Mouse (Mus musculus): ENCODE data around the gene Nr4a1. TPM values are rescaled to one million over a fixed set of nuclear protein-coding genes. Genes with fewer than 3 reads are reported as not detected.

Gene Nr4a1
- polyA plus RNA-seq, 1 experiment: 31.9 TPM

- H3K36me3 ChIP-seq (ENCODE audit: control insufficient read depth, insufficient read depth, low read length, poor library complexity, severe bottlenecking): peaks cover 8% of the 10 kb centered on the region; the same call in 1 of the 2 replicates
- H3K4me3 ChIP-seq (ENCODE audit: low read depth, low read length): no peak overlapping the region
- H3K9me3 ChIP-seq (replicated peaks; ENCODE audit: control insufficient read depth, insufficient read depth, low read length, poor library complexity, severe bottlenecking): no peaks in the 10 kb centered on the region
- H3K27me3 ChIP-seq (ENCODE audit: control insufficient read depth, insufficient read depth, low read length, poor library complexity, severe bottlenecking): no peaks in the 10 kb centered on the region
- no peak overlapping the region for H3K27ac ChIP-seq (ENCODE audit: insufficient read depth, low read length)
- H3K4me1 ChIP-seq (ENCODE audit: control insufficient read depth, insufficient read depth, low read length): no peaks in the 10 kb centered on the region
- no peak for TF ChIP-seq CTCF (IDR thresholded peaks at IDR 0.05; ENCODE audit: low read depth, low read length)
- no peak for TF ChIP-seq EP300 (IDR thresholded peaks at IDR 0.05; ENCODE audit: insufficient read depth, low read depth, low read length)
- TF ChIP-seq POLR2A (IDR thresholded peaks at IDR 0.05; ENCODE audit: insufficient read depth, low read length): no peak
- H3K9ac ChIP-seq (ENCODE audit: low read depth, poor library complexity, severe bottlenecking): no peak overlapping the region
These were observed 41.0 kb downstream of the Nr4a1 start for GRCm38 (mm10) chr15:101295106-101295505.

GRCm38 (mm10) chr15:101295616-101296015 is 41.5 kb downstream of the Nr4a1 start:
- H3K27ac ChIP-seq (ENCODE audit: insufficient read depth, low read length): no peak overlapping the region
- TF ChIP-seq EP300 (IDR thresholded peaks at IDR 0.05; ENCODE audit: insufficient read depth, low read depth, low read length) (no peak), CTCF (IDR thresholded peaks at IDR 0.05; ENCODE audit: low read depth, low read length) (no peak), POLR2A (IDR thresholded peaks at IDR 0.05; ENCODE audit: insufficient read depth, low read length) (no peak)
- no peaks in the 10 kb centered on the region for H3K4me1 ChIP-seq (ENCODE audit: control insufficient read depth, insufficient read depth, low read length)

GRCm38 (mm10) chr15:101296091-101296490 is 42.0 kb downstream of the Nr4a1 start:
- H3K9ac ChIP-seq (ENCODE audit: low read depth, poor library complexity, severe bottlenecking): no peak overlapping the region
- H3K27ac ChIP-seq (ENCODE audit: insufficient read depth, low read length): no peak overlapping the region
- H3K27me3 ChIP-seq (ENCODE audit: control insufficient read depth, insufficient read depth, low read length, poor library complexity, severe bottlenecking): no peaks in the 10 kb centered on the region
- no peak overlapping the region for H3K4me3 ChIP-seq (ENCODE audit: low read depth, low read length)
- TF ChIP-seq CTCF (IDR thresholded peaks at IDR 0.05; ENCODE audit: low read depth, low read length): no peak
- H3K9me3 ChIP-seq (replicated peaks; ENCODE audit: control insufficient read depth, insufficient read depth, low read length, poor library complexity, severe bottlenecking): no peaks in the 10 kb centered on the region
- H3K4me1 ChIP-seq (ENCODE audit: control insufficient read depth, insufficient read depth, low read length): no peaks in the 10 kb centered on the region
- H3K36me3 ChIP-seq (ENCODE audit: control insufficient read depth, insufficient read depth, low read length, poor library complexity, severe bottlenecking): 0 out of 2 replicates have a peak, but pooled peaks cover under 1% of the 10 kb centered on the region

More at GRCm38 (mm10) chr15:101295616-101296015, 41.5 kb downstream of the Nr4a1 start:
- Histone ChIP-seq H3K9me3 (replicated peaks; ENCODE audit: control insufficient read depth, insufficient read depth, low read length, poor library complexity, severe bottlenecking) (no peaks in the 10 kb centered on the region), H3K36me3 (ENCODE audit: control insufficient read depth, insufficient read depth, low read length, poor library complexity, severe bottlenecking) (peaks cover 5% of the 10 kb centered on the region; the same call in 1 of the 2 replicates), H3K9ac (ENCODE audit: low read depth, poor library complexity, severe bottlenecking) (no peak overlapping the region), H3K27me3 (ENCODE audit: control insufficient read depth, insufficient read depth, low read length, poor library complexity, severe bottlenecking) (no peaks in the 10 kb centered on the region), H3K4me3 (ENCODE audit: low read depth, low read length) (no peak overlapping the region)

- no peaks in the 10 kb centered on the region for H3K27me3 ChIP-seq (ENCODE audit: control insufficient read depth, insufficient read depth, low read length, poor library complexity, severe bottlenecking)
- H3K9me3 ChIP-seq (replicated peaks; ENCODE audit: control insufficient read depth, insufficient read depth, low read length, poor library complexity, severe bottlenecking): no peaks in the 10 kb centered on the region
- TF ChIP-seq POLR2A (IDR thresholded peaks at IDR 0.05; ENCODE audit: insufficient read depth, low read length) (no peak), CTCF (IDR thresholded peaks at IDR 0.05; ENCODE audit: low read depth, low read length) (no peak), EP300 (IDR thresholded peaks at IDR 0.05; ENCODE audit: insufficient read depth, low read depth, low read length) (no peak)
- no peak overlapping the region for H3K4me3 ChIP-seq (ENCODE audit: low read depth, low read length)
- H3K27ac ChIP-seq (ENCODE audit: insufficient read depth, low read length): no peak overlapping the region
- H3K36me3 ChIP-seq (ENCODE audit: control insufficient read depth, insufficient read depth, low read length, poor library complexity, severe bottlenecking): no peaks in the 10 kb centered on the region
- no peaks in the 10 kb centered on the region for H3K4me1 ChIP-seq (ENCODE audit: control insufficient read depth, insufficient read depth, low read length)
- no peak overlapping the region for H3K9ac ChIP-seq (ENCODE audit: low read depth, poor library complexity, severe bottlenecking)
These were observed 43.9 kb downstream of the Nr4a1 start for GRCm38 (mm10) chr15:101297988-101298387.

GRCm38 (mm10) chr15:101298550-101298949 is 44.5 kb downstream of the Nr4a1 start:
- no peak overlapping the region for H3K9ac ChIP-seq (ENCODE audit: low read depth, poor library complexity, severe bottlenecking)
- no peak overlapping the region for H3K4me3 ChIP-seq (ENCODE audit: low read depth, low read length)
- no peaks in the 10 kb centered on the region for H3K36me3 ChIP-seq (ENCODE audit: control insufficient read depth, insufficient read depth, low read length, poor library complexity, severe bottlenecking)
- no peaks in the 10 kb centered on the region for H3K4me1 ChIP-seq (ENCODE audit: control insufficient read depth, insufficient read depth, low read length)
- TF ChIP-seq POLR2A (IDR thresholded peaks at IDR 0.05; ENCODE audit: insufficient read depth, low read length): no peak
- no peak for TF ChIP-seq CTCF (IDR thresholded peaks at IDR 0.05; ENCODE audit: low read depth, low read length)
- no peak for TF ChIP-seq EP300 (IDR thresholded peaks at IDR 0.05; ENCODE audit: insufficient read depth, low read depth, low read length)
- no peaks in the 10 kb centered on the region for H3K27me3 ChIP-seq (ENCODE audit: control insufficient read depth, insufficient read depth, low read length, poor library complexity, severe bottlenecking)
- H3K27ac ChIP-seq (ENCODE audit: insufficient read depth, low read length): no peak overlapping the region
- H3K9me3 ChIP-seq (replicated peaks; ENCODE audit: control insufficient read depth, insufficient read depth, low read length, poor library complexity, severe bottlenecking): no peaks in the 10 kb centered on the region

- no peaks in the 10 kb centered on the region for H3K9me3 ChIP-seq (replicated peaks; ENCODE audit: control insufficient read depth, insufficient read depth, low read length, poor library complexity, severe bottlenecking)
- H3K4me3 ChIP-seq (ENCODE audit: low read depth, low read length): no peak overlapping the region
- no peak overlapping the region for H3K9ac ChIP-seq (ENCODE audit: low read depth, poor library complexity, severe bottlenecking)
- no peaks in the 10 kb centered on the region for H3K27me3 ChIP-seq (ENCODE audit: control insufficient read depth, insufficient read depth, low read length, poor library complexity, severe bottlenecking)
- TF ChIP-seq EP300 (IDR thresholded peaks at IDR 0.05; ENCODE audit: insufficient read depth, low read depth, low read length): no peak
- no peak for TF ChIP-seq CTCF (IDR thresholded peaks at IDR 0.05; ENCODE audit: low read depth, low read length)
- TF ChIP-seq POLR2A (IDR thresholded peaks at IDR 0.05; ENCODE audit: insufficient read depth, low read length): no peak
- H3K4me1 ChIP-seq (ENCODE audit: control insufficient read depth, insufficient read depth, low read length): no peaks in the 10 kb centered on the region
- no peak overlapping the region for H3K27ac ChIP-seq (ENCODE audit: insufficient read depth, low read length)
- no peaks in the 10 kb centered on the region for H3K36me3 ChIP-seq (ENCODE audit: control insufficient read depth, insufficient read depth, low read length, poor library complexity, severe bottlenecking)
These were observed 45.5 kb downstream of the Nr4a1 start for GRCm38 (mm10) chr15:101299480-101299960.

Measured in ES-Bruce4 (cell line).